Mouse (Mus musculus): ENCODE data around the gene Olfr1254.

The Olfr1254 gene

DNA sequence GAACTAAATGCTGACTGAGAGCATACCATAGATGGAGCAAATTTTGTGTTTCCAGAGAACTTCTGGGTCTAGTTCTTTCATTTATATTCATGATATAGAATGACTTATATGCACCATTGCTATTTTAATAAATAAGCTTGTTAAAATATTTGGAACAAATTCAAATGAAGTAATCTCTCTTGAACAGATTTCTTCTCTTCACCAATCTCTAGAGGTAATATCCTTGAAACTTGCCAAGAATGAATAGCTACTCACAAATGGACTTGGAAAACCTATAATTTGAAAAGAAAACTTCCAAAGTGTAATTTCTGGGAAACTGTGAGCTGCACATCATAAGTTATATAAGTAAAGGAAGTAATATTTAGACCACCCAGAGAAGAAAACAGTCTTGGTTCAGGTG is at the start of gene Olfr1254:
Gene Olfr1254, minus strand, starts transcription at position 101 of the 400 bp plus-strand sequence.
- no peak for DNase-seq (ENCODE audit: low read depth)

DNA sequence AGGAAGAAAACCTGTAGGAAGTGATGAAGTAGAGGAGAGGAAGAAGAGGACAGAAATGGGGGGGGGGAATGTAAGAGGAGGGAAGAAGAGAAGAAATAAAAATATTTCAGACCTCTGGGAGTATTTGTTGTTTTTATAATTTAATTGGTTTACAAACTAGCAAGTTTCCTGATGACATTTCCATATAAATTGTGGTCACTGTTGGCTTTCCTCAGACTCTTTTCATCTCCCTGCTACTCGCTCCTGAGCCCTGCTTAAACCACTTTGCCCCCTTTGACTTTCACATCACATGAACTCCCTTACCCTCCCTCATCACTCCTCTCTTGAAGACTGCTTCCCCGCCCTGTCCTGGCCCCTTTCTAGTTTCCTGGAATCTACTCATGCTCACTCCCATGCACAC is 48.0 kb upstream of the Olfr1254 start, which contains the start of gene Olfr1256:
Gene Olfr1256, minus strand, starts transcription at position 101 of the 400 bp plus-strand sequence.
- DNase-seq (ENCODE audit: low read depth): no peak

DNA sequence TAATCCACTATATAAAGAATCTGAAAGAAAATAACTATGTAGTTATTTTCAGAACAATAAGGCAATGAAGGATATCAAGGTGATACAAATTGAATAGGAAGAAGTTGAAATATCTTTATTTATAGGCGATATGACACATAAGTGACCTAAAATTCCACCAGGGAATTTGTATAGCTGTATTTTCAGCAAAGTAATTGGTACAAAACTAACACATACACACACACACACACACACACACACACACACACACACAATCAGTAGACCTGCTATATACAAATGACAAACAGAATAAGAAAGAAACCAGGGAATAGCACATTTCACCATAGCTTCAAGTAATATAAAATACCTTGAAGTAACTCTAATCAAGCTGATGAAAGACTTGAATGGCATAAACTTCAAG is 26.8 kb upstream of the Olfr1254 start:
- no peak for DNase-seq (ENCODE audit: low read depth)

DNA sequence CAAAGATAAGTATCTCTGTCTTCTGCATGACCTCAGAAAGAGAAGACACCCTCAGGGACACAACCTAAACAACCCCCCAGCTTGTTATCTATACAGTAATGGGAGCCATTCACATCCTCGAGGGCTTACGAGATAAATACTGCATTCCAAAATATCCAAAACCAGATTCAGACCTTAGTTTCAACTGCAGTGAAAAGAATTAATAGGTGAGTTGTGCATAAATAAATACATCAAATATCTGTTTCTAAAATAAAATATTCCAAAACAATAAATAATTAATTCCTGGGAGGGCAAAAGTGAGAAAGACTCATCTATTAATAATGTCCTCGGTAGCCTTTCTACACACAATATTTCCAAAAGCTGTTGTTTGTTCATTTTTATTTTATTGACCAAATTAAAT is 18.3 kb upstream of the Olfr1254 start, which contains the start of gene Olfr1255:
Gene Olfr1255, plus strand, starts transcription at position 301 of the 400 bp plus-strand sequence.
- no peak for DNase-seq (ENCODE audit: low read depth)

DNA sequence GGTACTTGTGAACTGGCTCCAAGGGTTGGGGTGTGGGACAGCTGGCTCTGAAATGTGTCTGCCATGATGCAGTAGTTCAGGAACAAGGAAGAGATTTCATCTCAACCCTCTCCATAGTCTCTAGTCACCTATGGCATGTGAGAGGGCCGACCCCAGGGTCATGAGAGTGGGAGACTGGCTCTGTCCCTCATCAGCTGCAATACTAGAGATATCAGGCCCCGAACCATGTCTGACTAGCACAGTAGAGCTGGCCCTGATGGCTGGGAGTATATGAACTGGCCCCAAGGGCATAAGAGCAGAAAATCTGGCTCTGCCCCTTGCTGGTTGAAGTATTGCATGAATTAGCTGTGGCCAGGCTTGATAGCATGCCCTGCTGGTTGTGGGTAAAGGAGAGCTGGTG is 17.3 kb upstream of the Olfr1254 start:
- DNase-seq (ENCODE audit: low read depth): no peak

DNA sequence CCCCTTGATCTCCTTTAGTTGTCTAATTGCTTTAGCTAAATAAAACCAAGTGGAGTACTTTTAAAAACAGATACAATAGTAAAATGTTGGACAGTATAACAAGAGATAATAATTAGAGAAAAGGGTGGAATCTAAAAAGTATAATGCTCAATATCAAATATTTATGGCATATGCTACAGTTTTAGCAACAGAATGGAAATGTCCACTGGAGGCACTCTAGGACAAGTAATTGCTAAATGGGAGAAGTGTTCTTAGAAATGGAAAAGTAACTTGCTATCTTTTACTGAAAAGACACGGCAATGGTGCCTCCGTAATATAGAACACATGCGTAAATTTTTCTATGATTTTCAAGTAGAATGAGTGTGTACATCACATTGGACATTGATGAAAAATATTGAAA is 6.2 kb upstream of the Olfr1254 start:
- DNase-seq (ENCODE audit: low read depth): no peak

DNA sequence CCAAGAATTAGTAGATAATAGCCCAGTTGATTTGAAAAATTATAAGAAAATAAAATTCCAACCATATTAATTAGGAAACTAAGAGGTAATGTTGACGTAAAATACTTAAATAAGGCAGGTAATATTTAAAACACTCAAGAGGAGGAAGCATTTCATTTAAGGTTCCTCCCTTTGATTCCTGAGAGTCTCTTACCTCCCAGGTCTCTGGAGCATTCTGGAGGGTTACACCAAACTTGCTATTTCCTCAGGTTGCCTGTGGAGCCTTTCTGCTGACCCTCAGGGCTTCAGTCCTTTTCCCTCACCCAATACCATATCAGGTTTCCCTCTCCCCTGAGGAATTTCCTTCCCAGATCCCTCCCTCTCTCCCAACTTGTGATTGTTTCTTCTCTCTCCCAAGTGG is 36.4 kb downstream of the Olfr1254 start, which contains the start of gene Olfr1253:
Gene Olfr1253, minus strand, starts transcription at position 101 of the 400 bp plus-strand sequence.
- no peak for DNase-seq (ENCODE audit: low read depth)
